Mouse (Mus musculus): ENCODE measurements around the gene Slc25a39. TPM values are rescaled to one million over a fixed set of nuclear protein-coding genes. Genes with fewer than 3 reads are reported as not detected.
A peak's percentile ranks its signal among the peaks of the same experiment; 100 is the strongest.

Gene Slc25a39
- polyA plus RNA-seq (2016; fragmentation: Nextera tagmentation; extraction: Ambion mirVana): 253 and 260 TPM in 2 replicates

DNA sequence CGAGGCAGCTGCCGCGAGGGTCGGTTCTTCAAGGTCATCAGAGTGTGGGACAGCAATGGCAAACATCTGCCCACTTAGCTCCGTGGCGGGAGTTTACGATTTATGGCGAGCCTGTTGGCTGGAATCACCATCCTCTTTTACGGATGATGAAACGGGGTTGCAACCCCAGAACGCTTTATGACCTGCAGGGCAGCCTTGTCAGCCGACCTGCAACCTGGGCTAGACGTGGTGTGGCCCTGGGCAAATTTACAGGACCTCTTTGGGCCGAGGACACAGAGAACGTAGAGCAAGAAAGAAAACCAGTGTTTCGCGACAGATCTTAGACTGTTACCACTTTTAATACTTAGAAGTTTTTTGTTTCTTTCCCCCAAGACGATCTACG lies at the start of gene Slc25a39:
Gene Slc25a39, minus strand, starts transcription at position 113 of the 382 bp plus-strand sequence.
- WGBS: 1% methylated on average over 19 of the region's 19 CpGs
- ATAC-seq (ENCODE audit: insufficient number of reproducible peaks, low FRiP score): no peak
- peaks cover 29% of the 10 kb centered on the region for H3K36me3 ChIP-seq

DNA sequence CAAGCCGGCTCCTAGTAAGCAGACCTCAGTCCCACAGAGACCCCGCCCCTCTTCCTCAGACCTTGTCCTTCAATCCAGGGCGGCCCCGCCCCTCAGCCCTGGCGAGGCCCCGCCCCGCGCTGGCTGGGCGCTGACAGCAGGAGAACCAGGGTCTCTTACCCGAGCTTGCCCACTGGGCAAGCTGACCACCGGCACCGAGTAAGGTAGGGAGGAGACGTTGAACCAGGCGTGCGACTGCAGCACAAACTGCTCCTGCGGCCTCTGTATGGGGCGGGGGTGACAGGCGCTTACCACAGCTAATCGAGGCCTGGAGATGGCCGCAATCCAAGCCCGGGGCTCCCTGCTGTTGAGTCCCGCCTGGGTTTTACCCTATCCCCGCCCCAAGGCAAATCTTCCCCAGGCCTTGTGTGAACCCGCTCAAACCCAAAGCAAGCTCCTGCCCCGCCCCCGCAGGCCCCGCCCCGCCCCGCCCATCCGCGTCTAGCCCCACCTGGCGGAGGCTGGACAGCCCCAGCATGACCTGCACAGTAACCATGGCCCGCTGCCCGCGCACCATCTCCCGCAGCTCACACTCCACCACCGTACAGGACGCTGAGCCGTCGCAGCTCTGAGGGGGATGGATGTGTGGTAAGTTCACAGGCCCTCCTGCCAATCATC lies 48.1 kb upstream of the Slc25a39 start:
- H3K36me3 ChIP-seq: no peaks in the 10 kb centered on the region
- peaks cover 27% of the 10 kb centered on the region for H3K4me1 ChIP-seq (replicated peaks)
- H3K27ac ChIP-seq (ENCODE audit: poor library complexity, severe bottlenecking): 0 out of 2 replicates have a peak overlapping the region, but pooled peaks have one; percentile 31
- no peaks in the 10 kb centered on the region for H3K9me3 ChIP-seq (replicated peaks)
- H3K4me3 ChIP-seq: peak overlapping the region; percentile 57
- under 1% methylated on average over 40 of the region's 40 CpGs for WGBS
- H3K9ac ChIP-seq: peak overlapping the region; percentile 72
- peak overlapping the region; percentile 92 for H3K4me2 ChIP-seq
- ATAC-seq (ENCODE audit: insufficient number of reproducible peaks, low FRiP score): peak; percentile 94
- H3K27me3 ChIP-seq (replicated peaks): peaks cover 25% of the 10 kb centered on the region

More for the DNA sequence above, at the start of gene Slc25a39:
- Histone ChIP-seq H3K9ac (peak within 1 kb of the TSS; percentile 94), H3K27me3 (replicated peaks) (peaks cover 4% of the 10 kb centered on the region; the same call in 1 of the 2 replicates), H3K4me1 (replicated peaks) (peaks cover 34% of the 10 kb centered on the region), H3K27ac (ENCODE audit: poor library complexity, severe bottlenecking) (peak within 1 kb of the TSS; percentile 98), H3K9me3 (replicated peaks) (no peaks in the 10 kb centered on the region), H3K4me2 (peak within 1 kb of the TSS; percentile 84), H3K4me3 (peak within 1 kb of the TSS; percentile 81)

DNA sequence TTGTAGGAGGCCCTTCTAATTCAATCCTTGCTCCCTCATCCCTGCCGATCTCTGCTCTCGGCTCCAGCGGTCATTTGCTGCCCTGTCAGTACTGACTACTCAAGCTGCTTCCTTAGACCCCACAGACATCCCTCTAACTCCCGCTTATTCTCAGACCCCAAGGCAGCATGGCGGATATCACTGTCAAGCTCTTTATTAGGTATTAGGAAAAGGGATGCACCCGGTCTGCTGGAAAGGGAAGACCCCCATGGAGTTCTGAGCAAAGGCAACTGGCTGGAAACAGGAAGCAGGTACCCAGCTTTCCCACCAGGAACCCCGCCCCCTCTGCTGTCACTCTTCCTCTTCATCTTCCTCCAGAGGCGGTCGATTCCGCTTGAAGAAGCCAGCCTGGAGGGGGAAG lies 45.4 kb upstream of the Slc25a39 start:
- Histone ChIP-seq H3K27me3 (replicated peaks) (peaks cover 15% of the 10 kb centered on the region), H3K36me3 (no peaks in the 10 kb centered on the region), H3K4me2 (no peak overlapping the region), H3K4me3 (no peak overlapping the region), H3K27ac (ENCODE audit: poor library complexity, severe bottlenecking) (no peak overlapping the region), H3K4me1 (replicated peaks) (peaks cover 36% of the 10 kb centered on the region), H3K9ac (no peak overlapping the region), H3K9me3 (replicated peaks) (no peaks in the 10 kb centered on the region)
- no peak for ATAC-seq (ENCODE audit: insufficient number of reproducible peaks, low FRiP score)
- 16% methylated on average over 10 of the region's 10 CpGs for WGBS

DNA sequence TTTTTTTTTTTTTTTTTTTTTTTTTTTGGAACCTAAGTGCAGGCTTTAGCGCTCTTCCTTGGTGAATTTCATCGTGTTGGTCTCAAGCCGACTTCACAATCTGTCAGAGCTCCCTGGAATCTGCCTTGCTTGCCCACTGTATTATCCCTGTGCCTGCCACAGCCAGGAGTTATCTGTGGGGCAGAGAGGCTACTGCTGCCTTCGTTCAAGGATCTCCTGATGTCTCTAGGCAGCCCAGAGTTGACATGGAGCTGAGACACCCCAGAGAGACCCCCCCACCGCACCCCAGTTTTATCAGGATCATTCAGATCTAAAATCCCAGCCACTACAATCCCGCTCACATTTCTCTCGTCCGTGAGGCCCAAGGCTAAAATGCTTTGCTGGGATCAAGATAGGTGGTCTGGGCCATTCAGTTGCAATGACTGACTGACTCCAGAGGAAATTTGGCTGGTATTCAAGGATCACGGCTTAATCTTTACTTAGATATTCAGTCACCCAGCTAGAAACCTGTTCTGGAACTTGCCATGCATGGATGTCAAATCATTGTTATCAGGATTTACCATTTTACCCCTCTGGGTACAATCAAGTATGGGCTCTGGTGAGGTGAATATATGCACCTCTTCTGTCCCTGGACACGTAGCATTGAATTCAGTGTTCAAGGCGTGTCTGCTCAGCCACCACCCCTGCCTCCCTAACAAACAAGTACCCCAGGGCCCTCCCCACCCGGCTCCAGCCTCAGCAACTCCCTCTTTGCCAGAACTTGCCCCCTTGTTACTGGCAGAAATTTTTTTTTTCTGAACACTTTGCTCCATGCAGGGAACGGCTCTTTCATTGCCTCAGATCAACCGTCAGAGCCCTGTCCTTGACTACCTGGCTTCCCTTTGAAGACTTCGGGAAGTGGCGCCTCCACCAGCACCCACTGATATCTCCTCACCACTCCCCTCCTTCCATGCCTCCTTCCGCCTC lies 41.6 kb upstream of the Slc25a39 start:
- no peak overlapping the region for H3K4me2 ChIP-seq
- no peak overlapping the region for H3K9ac ChIP-seq
- H3K9me3 ChIP-seq (replicated peaks): no peaks in the 10 kb centered on the region
- H3K36me3 ChIP-seq: no peaks in the 10 kb centered on the region
- no peak overlapping the region for H3K4me3 ChIP-seq
- peaks cover 42% of the 10 kb centered on the region for H3K4me1 ChIP-seq (replicated peaks)
- ATAC-seq (ENCODE audit: insufficient number of reproducible peaks, low FRiP score): no peak
- 40% methylated on average over 17 of the region's 17 CpGs for WGBS
- no peak overlapping the region for H3K27ac ChIP-seq (ENCODE audit: poor library complexity, severe bottlenecking)
- H3K27me3 ChIP-seq (replicated peaks): no peaks in the 10 kb centered on the region; the same call in 1 of the 2 replicates

DNA sequence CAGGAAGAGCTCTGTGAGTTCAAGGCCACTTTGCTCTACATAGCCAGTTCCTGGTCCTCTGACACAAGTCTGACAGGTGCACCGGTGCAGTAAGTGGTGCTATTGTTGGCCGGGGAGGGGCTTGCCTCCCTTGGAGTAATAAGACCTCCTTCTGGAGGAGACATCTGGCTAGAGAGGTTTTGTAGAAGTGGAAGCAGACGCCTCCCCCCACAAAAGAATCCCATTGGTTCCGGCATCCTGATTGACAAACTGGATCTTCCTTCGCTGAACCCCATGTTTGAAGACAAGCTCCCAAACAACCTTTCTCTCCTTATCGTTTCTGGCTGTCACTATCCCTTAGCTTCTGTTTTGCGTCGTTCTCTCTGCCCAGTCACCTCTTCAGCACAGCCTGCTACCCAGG lies 40.6 kb upstream of the Slc25a39 start:
- WGBS: 12% methylated on average over 8 of the region's 8 CpGs
- no peak for ATAC-seq (ENCODE audit: insufficient number of reproducible peaks, low FRiP score)
- Histone ChIP-seq H3K36me3 (peaks cover 5% of the 10 kb centered on the region; the same call in 1 of the 2 replicates), H3K9me3 (replicated peaks) (no peaks in the 10 kb centered on the region), H3K4me2 (peak overlapping the region; percentile 79), H3K4me1 (replicated peaks) (peaks cover 52% of the 10 kb centered on the region), H3K9ac (no peak overlapping the region), H3K27me3 (replicated peaks) (no peaks in the 10 kb centered on the region; the same call in 1 of the 2 replicates), H3K4me3 (no peak overlapping the region), H3K27ac (ENCODE audit: poor library complexity, severe bottlenecking) (no peak overlapping the region)

DNA sequence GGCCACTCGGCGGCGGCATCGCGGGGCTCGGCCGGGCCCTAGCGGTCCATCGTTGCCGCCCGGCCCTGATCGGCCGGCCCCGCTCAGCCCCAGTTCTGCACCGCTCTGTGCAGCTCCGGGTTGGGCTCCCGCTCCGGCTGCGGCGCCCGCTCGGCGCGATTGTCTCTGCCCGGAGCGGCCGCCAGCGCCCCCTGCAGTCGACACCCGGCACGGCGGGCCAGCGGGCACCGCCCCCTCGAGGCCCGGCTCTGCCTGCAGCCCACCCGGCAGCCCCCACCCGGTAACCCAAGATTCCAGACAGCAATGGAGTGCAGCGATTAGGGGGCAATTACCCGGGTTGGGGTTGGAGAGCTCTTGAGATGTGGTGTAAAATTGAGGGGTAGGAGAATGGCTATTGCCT lies 39.8 kb upstream of the Slc25a39 start, which contains the start of gene Fam171a2:
Gene Fam171a2, minus strand, starts transcription at position 186 of the 400 bp plus-strand sequence.
- Histone ChIP-seq H3K36me3 (peaks cover 10% of the 10 kb centered on the region), H3K27me3 (replicated peaks) (no peaks in the 10 kb centered on the region; the same call in 1 of the 2 replicates), H3K27ac (ENCODE audit: poor library complexity, severe bottlenecking) (peak within 1 kb of the TSS; percentile 81), H3K9me3 (replicated peaks) (no peaks in the 10 kb centered on the region), H3K4me2 (peak within 1 kb of the TSS; percentile 79), H3K4me1 (replicated peaks) (peaks cover 52% of the 10 kb centered on the region), H3K9ac (peak within 1 kb of the TSS; percentile 90), H3K4me3 (peak within 1 kb of the TSS; percentile 75)
- peak; percentile 48 for ATAC-seq (ENCODE audit: insufficient number of reproducible peaks, low FRiP score)
- WGBS: under 1% methylated on average over 40 of the region's 40 CpGs

DNA sequence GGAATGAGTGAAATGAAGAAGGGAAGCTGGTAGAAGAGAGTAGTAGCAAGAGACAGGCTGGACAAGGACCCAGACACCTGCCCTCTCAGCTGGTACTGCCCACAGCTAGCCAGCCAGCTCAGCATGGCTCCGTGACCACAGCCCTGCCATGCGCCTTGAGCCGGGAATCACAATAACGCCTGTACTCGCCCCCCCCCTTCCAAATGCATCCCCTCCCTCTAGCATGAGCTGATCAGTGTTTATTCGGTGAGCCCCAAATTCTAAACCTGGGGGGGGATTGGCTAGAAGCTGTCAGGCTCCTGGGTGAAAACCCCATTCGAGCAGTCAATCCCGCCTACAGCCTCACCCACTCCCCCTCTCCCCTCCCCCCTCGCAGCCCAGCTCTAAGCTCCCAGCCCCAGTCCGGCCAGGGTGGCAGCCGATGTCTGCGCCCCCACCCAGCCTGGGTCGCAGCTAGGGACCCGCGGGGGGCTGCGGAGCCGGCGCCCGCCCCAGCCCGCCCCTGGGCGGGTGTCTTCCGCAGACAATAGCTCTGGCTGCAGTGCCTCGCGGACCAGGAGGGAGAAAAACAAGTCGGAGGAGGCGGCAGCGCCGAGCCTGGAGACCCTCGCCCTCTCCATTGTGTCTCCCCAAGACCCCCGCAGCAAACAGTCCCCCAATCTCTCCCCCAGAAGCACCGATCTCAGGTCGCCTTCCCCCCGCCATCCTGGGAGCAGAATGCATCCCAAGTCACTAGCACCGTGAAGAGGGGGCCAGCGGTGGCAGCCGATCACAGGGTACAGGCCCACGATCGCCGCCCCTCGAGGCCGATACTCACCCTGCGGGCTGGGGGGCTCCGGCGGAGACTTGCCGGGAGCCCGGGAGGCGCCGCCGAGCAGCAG lies 39.1 kb upstream of the Slc25a39 start:
- peak overlapping the region; percentile 79 for H3K4me2 ChIP-seq
- H3K27me3 ChIP-seq (replicated peaks): no peaks in the 10 kb centered on the region; the same call in 1 of the 2 replicates
- peaks cover 16% of the 10 kb centered on the region for H3K36me3 ChIP-seq
- peaks cover 52% of the 10 kb centered on the region for H3K4me1 ChIP-seq (replicated peaks)
- no peaks in the 10 kb centered on the region for H3K9me3 ChIP-seq (replicated peaks)
- peak overlapping the region; percentile 81 for H3K27ac ChIP-seq (ENCODE audit: poor library complexity, severe bottlenecking)
- H3K4me3 ChIP-seq: peak overlapping the region; percentile 75
- ATAC-seq (ENCODE audit: insufficient number of reproducible peaks, low FRiP score): peak; percentile 37
- H3K9ac ChIP-seq: peak overlapping the region; percentile 90
- 2% methylated on average over 44 of the region's 49 CpGs for WGBS

DNA sequence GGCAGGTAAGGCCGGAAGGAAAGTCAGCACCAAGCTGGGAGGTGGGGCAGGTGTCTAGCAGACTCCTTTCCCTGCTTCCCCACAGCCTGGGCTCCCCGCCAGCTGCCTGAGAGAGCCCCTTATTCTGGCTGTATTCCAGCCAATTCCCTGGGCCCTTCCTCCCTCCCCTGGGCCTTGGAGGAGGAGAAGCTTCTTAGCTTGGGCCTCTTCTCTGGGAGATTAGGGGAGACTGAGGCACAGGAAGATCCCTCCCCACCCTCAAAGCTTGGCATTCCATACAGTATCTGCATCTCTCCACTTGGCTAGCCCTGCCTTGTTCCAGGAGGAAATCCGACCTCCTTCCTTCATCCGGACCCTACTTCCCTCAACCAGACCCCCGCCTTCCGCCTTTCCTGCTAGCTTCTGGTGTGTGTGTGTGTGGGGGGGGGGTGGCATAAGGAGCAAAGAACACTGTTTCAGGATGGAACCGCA lies 38.2 kb upstream of the Slc25a39 start:
- Histone ChIP-seq H3K27ac (ENCODE audit: poor library complexity, severe bottlenecking) (peak overlapping the region; percentile 81), H3K9ac (peak overlapping the region; percentile 90), H3K4me2 (peak overlapping the region; percentile 79), H3K36me3 (peaks cover 25% of the 10 kb centered on the region), H3K27me3 (replicated peaks) (no peaks in the 10 kb centered on the region; the same call in 1 of the 2 replicates), H3K4me3 (peak overlapping the region; percentile 75), H3K9me3 (replicated peaks) (no peaks in the 10 kb centered on the region), H3K4me1 (replicated peaks) (peaks cover 52% of the 10 kb centered on the region)
- ATAC-seq (ENCODE audit: insufficient number of reproducible peaks, low FRiP score): peak; percentile 31
- 14% methylated on average over 7 of the region's 7 CpGs for WGBS

DNA sequence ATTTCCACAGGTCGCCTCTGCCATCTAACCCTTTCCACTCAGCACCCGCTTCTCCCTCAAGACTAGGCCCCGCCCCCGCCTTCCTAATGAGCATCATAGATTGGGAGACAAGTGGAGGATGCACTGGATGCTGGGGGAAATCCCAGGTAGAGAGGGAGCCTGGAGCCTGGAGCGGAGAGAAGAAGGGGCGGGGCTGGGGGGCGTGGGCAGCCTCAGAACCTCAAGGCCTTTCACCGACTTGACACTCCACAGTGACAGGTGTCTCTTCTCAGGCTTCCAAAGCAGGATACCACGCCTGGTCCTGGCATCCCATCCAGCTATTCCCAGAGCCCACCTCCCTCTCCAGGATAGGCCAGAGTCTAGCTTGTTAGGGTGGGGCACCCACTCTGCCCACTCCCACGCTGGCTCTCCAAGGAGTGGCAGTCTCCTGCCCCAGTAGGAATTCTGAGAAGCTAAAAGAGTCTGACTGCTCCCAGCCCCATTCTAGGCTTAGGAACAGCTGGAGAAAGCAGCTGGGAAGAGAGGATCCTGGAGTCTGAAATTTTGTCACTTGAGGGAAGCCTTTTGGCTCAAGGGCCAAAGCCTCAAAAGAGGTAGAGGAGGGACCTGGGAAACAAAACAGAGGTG lies 37.6 kb upstream of the Slc25a39 start:
- 0 out of 2 replicates have a peak overlapping the region, but pooled peaks have one; percentile 17 for H3K9ac ChIP-seq
- 16% methylated on average over 9 of the region's 10 CpGs for WGBS
- H3K4me3 ChIP-seq: peak overlapping the region; percentile 75
- peaks cover 52% of the 10 kb centered on the region for H3K4me1 ChIP-seq (replicated peaks)
- no peaks in the 10 kb centered on the region; the same call in 1 of the 2 replicates for H3K27me3 ChIP-seq (replicated peaks)
- no peaks in the 10 kb centered on the region for H3K9me3 ChIP-seq (replicated peaks)
- ATAC-seq (ENCODE audit: insufficient number of reproducible peaks, low FRiP score): peak; percentile 25
- H3K4me2 ChIP-seq: peak overlapping the region; percentile 79
- H3K36me3 ChIP-seq: peaks cover 30% of the 10 kb centered on the region
- peak overlapping the region; percentile 81 for H3K27ac ChIP-seq (ENCODE audit: poor library complexity, severe bottlenecking)

DNA sequence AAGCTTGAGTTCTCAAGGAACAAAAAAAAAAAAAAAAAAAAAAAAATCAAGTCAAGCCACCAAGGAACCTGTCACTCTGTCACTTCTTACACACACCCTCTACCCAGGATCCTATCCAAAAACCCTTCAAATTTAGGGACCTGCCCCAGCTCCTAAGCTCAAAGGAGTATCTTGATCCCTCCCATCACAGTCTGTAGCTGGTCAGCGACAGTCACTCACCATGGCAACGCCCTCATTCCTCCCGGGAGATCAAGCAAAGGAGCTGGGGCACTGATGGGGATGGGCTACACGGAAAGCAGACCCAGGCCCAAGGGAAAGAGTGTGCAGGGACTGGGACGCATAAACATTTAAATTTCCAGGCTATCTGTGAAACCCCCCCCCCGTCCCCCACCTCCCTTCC lies 37.0 kb upstream of the Slc25a39 start:
- Histone ChIP-seq H3K4me3 (no peak overlapping the region), H3K36me3 (peaks cover 36% of the 10 kb centered on the region), H3K4me2 (peak overlapping the region; percentile 79), H3K4me1 (replicated peaks) (peaks cover 52% of the 10 kb centered on the region), H3K9ac (0 out of 2 replicates have a peak overlapping the region, but pooled peaks have one; percentile 17), H3K27me3 (replicated peaks) (0 out of 2 replicates have a peak, but pooled peaks cover 3% of the 10 kb centered on the region), H3K27ac (ENCODE audit: poor library complexity, severe bottlenecking) (no peak overlapping the region), H3K9me3 (replicated peaks) (no peaks in the 10 kb centered on the region)
- ATAC-seq (ENCODE audit: insufficient number of reproducible peaks, low FRiP score): no peak
- WGBS: 15% methylated on average over 6 of the region's 6 CpGs

Measured in heart, embryonic 12.5 days (tissue).